Mouse (Mus musculus) lung, postnatal 0 days (tissue): ENCODE data around the gene Man1b1. TPM values are rescaled to one million over a fixed set of nuclear protein-coding genes. Genes with fewer than 3 reads are reported as not detected.

Experiments used
- ATAC-seq: fragments of 200-750 bp; cut with Nextera tagmentation; 2 replicates; pipeline ENCODE4 v1.8.0; 2017; ENCODE audit warnings: moderate library complexity
- DNase-seq: peaks from one replicate; pipeline ENCODE4 v3.0.0-alpha.2; 2016; ENCODE audit warnings: low spot score
- H3K27ac ChIP-seq: fragments of 300-500 bp; sonication (generic); 2 replicates; pipeline ENCODE4 v1.5.1; 2014; ENCODE audit warnings: antibody characterized with exemption, mild to moderate bottlenecking, low read length, mixed read lengths
- H3K27me3 ChIP-seq: fragments of 300-500 bp; sonication (generic); replicated peaks from 2 replicates; pipeline ENCODE4 v1.6.1; 2014; ENCODE audit warnings: low read length, mixed read lengths; ENCODE audit not compliant: insufficient read depth
- H3K36me3 ChIP-seq: fragments of 300-500 bp; sonication (generic); 2 replicates; pipeline ENCODE4 v1.6.1; 2014; ENCODE audit warnings: low read length, mixed read lengths; ENCODE audit not compliant: insufficient read depth
- H3K4me1 ChIP-seq: fragments of 300-500 bp; sonication (generic); 2 replicates; pipeline ENCODE4 v1.6.1; 2014; ENCODE audit warnings: antibody characterized with exemption, low read depth, low read length, mixed read lengths; ENCODE audit not compliant: insufficient read depth
- H3K4me2 ChIP-seq: fragments of 300-500 bp; sonication (generic); replicated peaks from 2 replicates; pipeline ENCODE4 v1.6.1; 2014; ENCODE audit warnings: low read depth, mild to moderate bottlenecking, low read length, moderate library complexity, mixed read lengths
- H3K4me3 ChIP-seq: fragments of 300-500 bp; sonication (generic); 2 replicates; pipeline ENCODE4 v1.5.1; 2014; ENCODE audit warnings: low read depth, low read length
- H3K9ac ChIP-seq: fragments of 300-500 bp; sonication (generic); replicated peaks from 2 replicates; pipeline ENCODE4 v1.6.1; 2014; ENCODE audit warnings: low read depth, mild to moderate bottlenecking
- H3K9me3 ChIP-seq: fragments of 300-500 bp; sonication (generic); 2 replicates; pipeline ENCODE4 v1.6.1; 2016; ENCODE audit warnings: low read length, mixed read lengths
- CTCF ChIP-seq: IDR thresholded peaks from 2 replicates; pipeline ENCODE4 v1.5.1; 2016; ENCODE audit warnings: antibody characterized with exemption, mild to moderate bottlenecking
- EP300 ChIP-seq: IDR thresholded peaks from 2 replicates; pipeline ENCODE4 v1.6.1; 2016; ENCODE audit warnings: antibody characterized with exemption, mild to moderate bottlenecking, control low read depth
- WGBS: fragments of 180-500 bp; shearing (Covaris S2); extraction: QIAGEN DNeasy Blood & Tissue Kit; methylation state at CpG from one replicate; pipeline ENCODE4 v1.1.7; 2014; 5-methylcytosine and 5-hydroxymethylcytosine counted together
- polyA plus RNA-seq: library from polyadenylated mRNA; unstranded; fragments of >200 nt; fragmentation: Nextera tagmentation; extraction: Ambion mirVana; gene quantifications from 2 replicates; pipeline ENCODE4 v1.2.1, GENCODE M21; 2015

The Man1b1 gene
- polyA plus RNA-seq, 1 experiment from 2014 or later, result 36.8 TPM

- Histone ChIP-seq H3K9ac (no peak overlapping the region), H3K27me3 (peaks cover 40% of the 10 kb centered on the region), H3K9me3 (no peaks in the 10 kb centered on the region), H3K4me3 (no peak overlapping the region), H3K4me2 (no peak overlapping the region), H3K27ac (no peak overlapping the region), H3K4me1 (peaks cover 25% of the 10 kb centered on the region), H3K36me3 (peaks cover 17% of the 10 kb centered on the region; the same call in 1 of the 2 replicates)
- no peak for ATAC-seq
- DNase-seq, result no peak
- TF ChIP-seq EP300 (no peak), CTCF (no peak)
- WGBS, result 80% methylated on average over 7 of the region's 7 CpGs
These were observed 43.3 kb upstream of the Man1b1 start for GRCm38 (mm10) chr2:25288734-25289345.

- peaks cover 25% of the 10 kb centered on the region for H3K4me1 ChIP-seq
- peaks cover 40% of the 10 kb centered on the region for H3K27me3 ChIP-seq
These were observed 42.5 kb upstream of the Man1b1 start, which contains the start of gene Lrrc26 for GRCm38 (mm10) chr2:25289651-25290050. Gene Lrrc26 (plus strand): TSS chr2:25289915.

GRCm38 (mm10) chr2:25290101-25290815 is 41.9 kb upstream of the Man1b1 start:
- Histone ChIP-seq H3K27ac (no peak overlapping the region), H3K36me3 (0 out of 2 replicates have a peak, but pooled peaks cover 5% of the 10 kb centered on the region), H3K4me3 (peak overlapping the region; percentile 21), H3K4me1 (peaks cover 25% of the 10 kb centered on the region), H3K4me2 (peak overlapping the region; percentile 50), H3K9ac (no peak overlapping the region), H3K9me3 (no peaks in the 10 kb centered on the region), H3K27me3 (peaks cover 40% of the 10 kb centered on the region)
- 2% methylated on average over 54 of the region's 54 CpGs for WGBS
- DNase-seq (no peak), ATAC-seq (no peak)
- no peak for TF ChIP-seq EP300
- TF ChIP-seq CTCF, result no peak

More at GRCm38 (mm10) chr2:25289651-25290050, 42.5 kb upstream of the Man1b1 start, which contains the start of gene Lrrc26:
- H3K9me3 ChIP-seq, result no peaks in the 10 kb centered on the region
- no peak for ATAC-seq
- no peak within 1 kb of the TSS for H3K9ac ChIP-seq
- peak; percentile 34 for DNase-seq
- H3K27ac ChIP-seq, result no peak within 1 kb of the TSS
- WGBS, result 8% methylated on average over 11 of the region's 11 CpGs
- peaks cover 11% of the 10 kb centered on the region; the same call in 1 of the 2 replicates for H3K36me3 ChIP-seq
- no peak for TF ChIP-seq EP300
- TF ChIP-seq CTCF, result no peak
- H3K4me2 ChIP-seq, result peak within 1 kb of the TSS; percentile 50
- peak within 1 kb of the TSS; percentile 21 for H3K4me3 ChIP-seq

GRCm38 (mm10) chr2:25290816-25291130 is 41.4 kb upstream of the Man1b1 start:
- DNase-seq (no peak), ATAC-seq (no peak)
- Histone ChIP-seq H3K4me2 (peak overlapping the region; percentile 50), H3K9ac (no peak overlapping the region), H3K4me1 (peaks cover 25% of the 10 kb centered on the region), H3K36me3 (no peaks in the 10 kb centered on the region), H3K4me3 (peak overlapping the region; percentile 21), H3K9me3 (no peaks in the 10 kb centered on the region), H3K27me3 (peaks cover 40% of the 10 kb centered on the region), H3K27ac (no peak overlapping the region)
- TF ChIP-seq EP300, result no peak
- no peak for TF ChIP-seq CTCF
- WGBS, result 8% methylated on average over 17 of the region's 18 CpGs

- no peak for ATAC-seq
- WGBS, result 10% methylated on average over 28 of the region's 32 CpGs
- no peaks in the 10 kb centered on the region for H3K36me3 ChIP-seq
- H3K4me3 ChIP-seq, result peak overlapping the region; percentile 38
- no peak for DNase-seq
- peaks cover 19% of the 10 kb centered on the region for H3K4me1 ChIP-seq
- no peak overlapping the region for H3K27ac ChIP-seq
- no peaks in the 10 kb centered on the region for H3K9me3 ChIP-seq
- peak overlapping the region; percentile 62 for H3K4me2 ChIP-seq
- peaks cover 40% of the 10 kb centered on the region for H3K27me3 ChIP-seq
- TF ChIP-seq EP300, result no peak
- TF ChIP-seq CTCF, result no peak
- H3K9ac ChIP-seq, result no peak overlapping the region
These were observed 40.7 kb upstream of the Man1b1 start for GRCm38 (mm10) chr2:25291184-25292053.

- no peak overlapping the region for H3K9ac ChIP-seq
- peaks cover 40% of the 10 kb centered on the region for H3K27me3 ChIP-seq
- no peak for TF ChIP-seq CTCF
- no peak for TF ChIP-seq EP300
- peak overlapping the region; percentile 38 for H3K4me3 ChIP-seq
- H3K36me3 ChIP-seq, result no peaks in the 10 kb centered on the region
- DNase-seq (peak; percentile 57), ATAC-seq (peak; percentile 43)
- 1% methylated on average over 31 of the region's 43 CpGs for WGBS
- peaks cover 14% of the 10 kb centered on the region for H3K4me1 ChIP-seq
- H3K4me2 ChIP-seq, result peak overlapping the region; percentile 62
- H3K9me3 ChIP-seq, result no peaks in the 10 kb centered on the region
- H3K27ac ChIP-seq, result no peak overlapping the region
These were observed 40.0 kb upstream of the Man1b1 start for GRCm38 (mm10) chr2:25292054-25292544.
